9 mouse cellular contexts compared by ENCODE assay signal in genomic region chr17:28349264-28349880, GRCm38 (mm10). TPM values are rescaled to one million over a fixed set of nuclear protein-coding genes. Genes with fewer than 3 reads are reported as not detected.
DNase-seq lines count a peak whose midpoint lies in the region; ATAC-seq lines count a peak whose summit lies in the region.
"Had no signal": no experiment of that assay in that cellular context is flagged by ENCODE, and none has a peak within 500 bp of the region (broad histone marks: within the 10 kb centered on the region; RNA-seq: fewer than 3 reads in every experiment).

No protein-coding gene starts in this region.

- H3K9me3 ChIP-seq in neural tube, embryonic 11.5 days (ENCODE audit: control insufficient read depth, low read length): no peaks in the 10 kb centered on the region
- no peaks in the 10 kb centered on the region for H3K9me3 ChIP-seq in forebrain, embryonic 12.5 days
- no peaks in the 10 kb centered on the region for H3K9me3 ChIP-seq in limb, embryonic 10.5 days (replicated peaks)

- WGBS in neural tube, embryonic 11.5 days: 9% methylated on average over 13 of the region's 13 CpGs
- 11% methylated on average over 13 of the region's 13 CpGs for WGBS in forebrain, embryonic 12.5 days
- WGBS in limb, embryonic 10.5 days: 11% methylated on average over 13 of the region's 13 CpGs

- no peak for ATAC-seq in neural tube, embryonic 11.5 days (ENCODE audit: insufficient read depth, low FRiP score, low TSS enrichment)
- ATAC-seq in forebrain, embryonic 12.5 days (ENCODE audit: low FRiP score): no peak

- DNase-seq in neural tube, embryonic 11.5 days (ENCODE audit: low spot score): no peak
- DNase-seq in neural tube, embryonic 10.5 days (ENCODE audit: extremely low spot score, low spot score): no peak
- DNase-seq in limb, embryonic 10.5 days (ENCODE audit: low spot score): peak; percentile 51
- DNase-seq in retina, postnatal 1 day: peak; percentile 32
- DNase-seq in adrenal gland, adult 18-20 months (ENCODE audit: low spot score in 2 of 2): no peak
- DNase-seq in right cerebral cortex, postnatal 10 days (ENCODE audit: low spot score in 2 of 2): no peak
- no peak for DNase-seq in frontal cortex, postnatal 14 days (ENCODE audit: low spot score in 2 of 2)

- peaks cover 22% of the 10 kb centered on the region for H3K4me1 ChIP-seq in neural tube, embryonic 11.5 days (ENCODE audit: control insufficient read depth, insufficient read depth, low read length)
- peaks cover 50% of the 10 kb centered on the region for H3K4me1 ChIP-seq in forebrain, embryonic 12.5 days
- H3K4me1 ChIP-seq in limb, embryonic 10.5 days: peaks cover 79% of the 10 kb centered on the region

- H3K4me3 ChIP-seq in neural tube, embryonic 11.5 days (ENCODE audit: low read depth, low read length): peak overlapping the region; percentile 79
- peak overlapping the region; percentile 76 for H3K4me3 ChIP-seq in forebrain, embryonic 12.5 days (replicated peaks)
- peak overlapping the region; percentile 86 for H3K4me3 ChIP-seq in limb, embryonic 10.5 days

- peaks cover 12% of the 10 kb centered on the region for H3K27me3 ChIP-seq in neural tube, embryonic 11.5 days (ENCODE audit: control insufficient read depth, insufficient read depth, low read length)
- H3K27me3 ChIP-seq in forebrain, embryonic 12.5 days: peaks cover 49% of the 10 kb centered on the region
- H3K27me3 ChIP-seq in limb, embryonic 10.5 days (ENCODE audit: low read depth, poor library complexity, severe bottlenecking): peaks cover 17% of the 10 kb centered on the region

- no peak overlapping the region for H3K27ac ChIP-seq in neural tube, embryonic 11.5 days (ENCODE audit: low read depth, low read length)
- 0 out of 2 replicates have a peak overlapping the region, but pooled peaks have one; percentile 82 for H3K27ac ChIP-seq in forebrain, embryonic 12.5 days
- H3K27ac ChIP-seq in limb, embryonic 10.5 days: peak overlapping the region; percentile 96

- peak overlapping the region; percentile 90 for H3K4me2 ChIP-seq in neural tube, embryonic 11.5 days (ENCODE audit: low read depth)
- peak overlapping the region; percentile 88 for H3K4me2 ChIP-seq in forebrain, embryonic 12.5 days

- no peaks in the 10 kb centered on the region for H3K36me3 ChIP-seq in neural tube, embryonic 11.5 days (ENCODE audit: control insufficient read depth, insufficient read depth, low read length)
- H3K36me3 ChIP-seq in forebrain, embryonic 12.5 days (replicated peaks): no peaks in the 10 kb centered on the region
- no peaks in the 10 kb centered on the region for H3K36me3 ChIP-seq in limb, embryonic 10.5 days

- peak overlapping the region; percentile 74 for H3K9ac ChIP-seq in neural tube, embryonic 11.5 days (ENCODE audit: low read length)
- peak overlapping the region; percentile 81 for H3K9ac ChIP-seq in forebrain, embryonic 12.5 days

RNA-seq across cellular contexts. Expression of gene Tead3, which starts 1.2 kb away (rescaled TPM):
- 4.5 and 4.6 TPM in 2 replicates for polyA plus RNA-seq in neural tube, embryonic 11.5 days (2014; fragmentation: Nextera tagmentation; extraction: Ambion mirVana)
- polyA plus RNA-seq in forebrain, embryonic 12.5 days (2016; fragmentation: Nextera tagmentation; extraction: Ambion mirVana): 4.2 and 5.1 TPM in 2 replicates
- polyA plus RNA-seq in limb, embryonic 10.5 days (2016; fragmentation: Nextera tagmentation; extraction: Ambion mirVana): 5.2 and 9.8 TPM in 2 replicates
- total RNA-seq in adrenal gland, adult 18-20 months (2021): 1 to 10 TPM; 7.4 to 8.5 TPM
- total RNA-seq: neutrophil, adult 5-6 weeks had no signal

RNA-seq across cellular contexts. Expression of gene Tulp1, which starts 15.7 kb away (rescaled TPM):
- polyA plus RNA-seq in neural tube, embryonic 11.5 days (2014; fragmentation: Nextera tagmentation; extraction: Ambion mirVana): 3.3 and 5.0 TPM in 2 replicates
- 3.5 and 4.0 TPM in 2 replicates for polyA plus RNA-seq in forebrain, embryonic 12.5 days (2016; fragmentation: Nextera tagmentation; extraction: Ambion mirVana)
- polyA plus RNA-seq in limb, embryonic 10.5 days (2016; fragmentation: Nextera tagmentation; extraction: Ambion mirVana): 3.4 and 4.1 TPM in 2 replicates
- total RNA-seq in adrenal gland, adult 18-20 months (2021): not detected
- total RNA-seq: neutrophil, adult 5-6 weeks had no signal

RNA-seq across cellular contexts. Expression of gene Rpl10a, which starts 21.1 kb away (rescaled TPM):
- 478 TPM in 2 replicates for polyA plus RNA-seq in neural tube, embryonic 11.5 days (2014; fragmentation: Nextera tagmentation; extraction: Ambion mirVana)
- 370 and 384 TPM in 2 replicates for polyA plus RNA-seq in forebrain, embryonic 12.5 days (2016; fragmentation: Nextera tagmentation; extraction: Ambion mirVana)
- polyA plus RNA-seq in limb, embryonic 10.5 days (2016; fragmentation: Nextera tagmentation; extraction: Ambion mirVana): 502 and 576 TPM in 2 replicates
- total RNA-seq in adrenal gland, adult 18-20 months (2021): 100 to 1,000 TPM; 760 to 827 TPM

RNA-seq across cellular contexts. Expression of gene Fance, which starts 36.1 kb away (rescaled TPM):
- polyA plus RNA-seq in neural tube, embryonic 11.5 days (2014; fragmentation: Nextera tagmentation; extraction: Ambion mirVana): 23.2 and 23.7 TPM in 2 replicates
- polyA plus RNA-seq in forebrain, embryonic 12.5 days (2016; fragmentation: Nextera tagmentation; extraction: Ambion mirVana): 25.9 and 26.0 TPM in 2 replicates
- 32.9 and 35.5 TPM in 2 replicates for polyA plus RNA-seq in limb, embryonic 10.5 days (2016; fragmentation: Nextera tagmentation; extraction: Ambion mirVana)
- 10 to 100 TPM; 18.2 to 23.7 TPM for total RNA-seq in adrenal gland, adult 18-20 months (2021)

Comparison
In these comparisons a context has a peak if more than half of its experiments do, and no peak if none do; other contexts are left out.
1. DNase-seq: peak in limb, embryonic 10.5 days (single experiment) and retina, postnatal 1 day (single experiment); none in neural tube, embryonic 11.5 days (single experiment), neural tube, embryonic 10.5 days (single experiment), adrenal gland, adult 18-20 months (0 of 2), right cerebral cortex, postnatal 10 days (0 of 2) and frontal cortex, postnatal 14 days (0 of 2).
2. Peak in every context shown above with its lines, with median percentiles within 50 percentile points of each other: H3K4me3 ChIP-seq.